Mouse (Mus musculus): ENCODE measurements around the gene Nat9.
A peak's percentile ranks its signal among the peaks of the same experiment; 100 is the strongest.

Gene Nat9

GRCm38 (mm10) chr11:115173549-115174339 is 13.9 kb downstream of the Nat9 start:
- DNase-seq: no peak

GRCm38 (mm10) chr11:115172825-115173287 is 14.8 kb downstream of the Nat9 start:
- DNase-seq: peak in 1 of 2 experiments; percentile 47

GRCm38 (mm10) chr11:115171125-115171524 is 16.5 kb downstream of the Nat9 start:
- peak; percentile 52 to 63 for DNase-seq

GRCm38 (mm10) chr11:115169430-115169829 is 18.2 kb downstream of the Nat9 start:
- no peak for DNase-seq

GRCm38 (mm10) chr11:115167631-115168249 is 19.9 kb downstream of the Nat9 start:
- DNase-seq: no peak

GRCm38 (mm10) chr11:115166776-115167175 is 20.9 kb downstream of the Nat9 start:
- DNase-seq: no peak

GRCm38 (mm10) chr11:115164976-115165374 is 22.7 kb downstream of the Nat9 start:
- DNase-seq: peak; percentile 50 to 57

- DNase-seq: no peak
Measured at GRCm38 (mm10) chr11:115164341-115164975, 23.2 kb downstream of the Nat9 start.

GRCm38 (mm10) chr11:115163568-115164150 is 24.0 kb downstream of the Nat9 start:
- DNase-seq: peak in 1 of 2 experiments; percentile 51

- DNase-seq: peak; percentile 98
Measured at GRCm38 (mm10) chr11:115162832-115163480, 24.7 kb downstream of the Nat9 start, which contains the start of gene Slc9a3r1. TSS of gene Slc9a3r1 (plus strand) at chr11:115163341.

- DNase-seq: no peak
Measured at GRCm38 (mm10) chr11:115162205-115162601, 25.5 kb downstream of the Nat9 start.

- no peak for DNase-seq
Measured at GRCm38 (mm10) chr11:115161578-115162204, 26.0 kb downstream of the Nat9 start.

- peak; percentile 91 to 95 for DNase-seq
Measured at GRCm38 (mm10) chr11:115160883-115161577, 26.6 kb downstream of the Nat9 start.

GRCm38 (mm10) chr11:115160016-115160797 is 27.5 kb downstream of the Nat9 start:
- DNase-seq: peak; percentile 93 to 95

- no peak for DNase-seq
Measured at GRCm38 (mm10) chr11:115157933-115158719, 29.5 kb downstream of the Nat9 start.

- DNase-seq: no peak
Measured at GRCm38 (mm10) chr11:115155053-115155634, 32.5 kb downstream of the Nat9 start.

GRCm38 (mm10) chr11:115153699-115154292 is 33.9 kb downstream of the Nat9 start:
- DNase-seq: peak; percentile 86

- no peak for DNase-seq
Measured at GRCm38 (mm10) chr11:115153088-115153487, 34.6 kb downstream of the Nat9 start.
